Mouse (Mus musculus): ENCODE measurements around the gene Ubqln4. TPM values are rescaled to one million over a fixed set of nuclear protein-coding genes. Genes with fewer than 3 reads are reported as not detected.

The Ubqln4 gene
- 46.3 and 50.0 TPM in 2 replicates for polyA plus RNA-seq (2014; fragmentation: Nextera tagmentation; extraction: Ambion mirVana)

GRCm38 (mm10) chr3:88553525-88553879 is at the start of gene Ubqln4:
Gene Ubqln4 (plus strand): TSS chr3:88553758.
- H3K36me3 ChIP-seq (ENCODE audit: control insufficient read depth, insufficient read depth, low read length) = peaks cover 31% of the 10 kb centered on the region
- peaks cover 13% of the 10 kb centered on the region for H3K4me1 ChIP-seq (ENCODE audit: control insufficient read depth, insufficient read depth, low read length)
- 4% methylated on average over 4 of the region's 37 CpGs for WGBS
- H3K9me3 ChIP-seq (ENCODE audit: control insufficient read depth, low read length) = no peaks in the 10 kb centered on the region
- H3K27ac ChIP-seq (replicated peaks; ENCODE audit: low read depth, low read length) = peak within 1 kb of the TSS; percentile 97
- peak within 1 kb of the TSS; percentile 88 for H3K9ac ChIP-seq (ENCODE audit: low read depth, low read length)
- ATAC-seq (ENCODE audit: low read depth) (peak; percentile 91), DNase-seq (ENCODE audit: low spot score) (peak; percentile 91)
- peak within 1 kb of the TSS; percentile 89 for H3K4me3 ChIP-seq (ENCODE audit: low read depth, low read length)
- peak within 1 kb of the TSS; percentile 86 for H3K4me2 ChIP-seq (ENCODE audit: low read depth, low read length)
- H3K27me3 ChIP-seq (replicated peaks; ENCODE audit: control insufficient read depth, insufficient read depth, low read length) = no peaks in the 10 kb centered on the region

GRCm38 (mm10) chr3:88503881-88504746 is 49.4 kb upstream of the Ubqln4 start:
- DNase-seq (ENCODE audit: low spot score) = peak; percentile 95
- Histone ChIP-seq H3K4me3 (ENCODE audit: low read depth, low read length) (peak overlapping the region; percentile 97), H3K27me3 (replicated peaks; ENCODE audit: control insufficient read depth, insufficient read depth, low read length) (no peaks in the 10 kb centered on the region), H3K9me3 (ENCODE audit: control insufficient read depth, low read length) (no peaks in the 10 kb centered on the region), H3K9ac (ENCODE audit: low read depth, low read length) (peak overlapping the region; percentile 97; the same call in 1 of the 2 replicates), H3K27ac (replicated peaks; ENCODE audit: low read depth, low read length) (peak overlapping the region; percentile 99), H3K36me3 (ENCODE audit: control insufficient read depth, insufficient read depth, low read length) (peaks cover 10% of the 10 kb centered on the region), H3K4me1 (ENCODE audit: control insufficient read depth, insufficient read depth, low read length) (peaks cover 49% of the 10 kb centered on the region), H3K4me2 (ENCODE audit: low read depth, low read length) (peak overlapping the region; percentile 84)
- ATAC-seq (ENCODE audit: low read depth) = peak; percentile 60
- WGBS = 17% methylated on average over 8 of the region's 8 CpGs

- H3K4me1 ChIP-seq (ENCODE audit: control insufficient read depth, insufficient read depth, low read length) = peaks cover 52% of the 10 kb centered on the region
- DNase-seq (ENCODE audit: low spot score) = peak; percentile 89
These were observed 48.5 kb upstream of the Ubqln4 start for GRCm38 (mm10) chr3:88505081-88505480.

GRCm38 (mm10) chr3:88505765-88506164 is 47.8 kb upstream of the Ubqln4 start:
- no peak overlapping the region for H3K4me3 ChIP-seq (ENCODE audit: low read depth, low read length)
- no peaks in the 10 kb centered on the region for H3K27me3 ChIP-seq (replicated peaks; ENCODE audit: control insufficient read depth, insufficient read depth, low read length)
- peaks cover 54% of the 10 kb centered on the region for H3K4me1 ChIP-seq (ENCODE audit: control insufficient read depth, insufficient read depth, low read length)
- peak overlapping the region; percentile 38 for H3K4me2 ChIP-seq (ENCODE audit: low read depth, low read length)
- DNase-seq (ENCODE audit: low spot score) (peak; percentile 92), ATAC-seq (ENCODE audit: low read depth) (no peak)
- H3K27ac ChIP-seq (replicated peaks; ENCODE audit: low read depth, low read length) = peak overlapping the region; percentile 99
- H3K9me3 ChIP-seq (ENCODE audit: control insufficient read depth, low read length) = no peaks in the 10 kb centered on the region
- no peaks in the 10 kb centered on the region for H3K36me3 ChIP-seq (ENCODE audit: control insufficient read depth, insufficient read depth, low read length)
- 20% methylated on average over 7 of the region's 7 CpGs for WGBS
- H3K9ac ChIP-seq (ENCODE audit: low read depth, low read length) = peak overlapping the region; percentile 2; the same call in 1 of the 2 replicates

More at GRCm38 (mm10) chr3:88505081-88505480, 48.5 kb upstream of the Ubqln4 start:
- H3K36me3 ChIP-seq (ENCODE audit: control insufficient read depth, insufficient read depth, low read length) = peaks cover under 1% of the 10 kb centered on the region; the same call in 1 of the 2 replicates
- no peak for ATAC-seq (ENCODE audit: low read depth)
- H3K4me3 ChIP-seq (ENCODE audit: low read depth, low read length) = no peak overlapping the region
- peak overlapping the region; percentile 38 for H3K4me2 ChIP-seq (ENCODE audit: low read depth, low read length)
- H3K27ac ChIP-seq (replicated peaks; ENCODE audit: low read depth, low read length) = peak overlapping the region; percentile 99
- H3K9ac ChIP-seq (ENCODE audit: low read depth, low read length) = no peak overlapping the region
- no peaks in the 10 kb centered on the region for H3K9me3 ChIP-seq (ENCODE audit: control insufficient read depth, low read length)
- H3K27me3 ChIP-seq (replicated peaks; ENCODE audit: control insufficient read depth, insufficient read depth, low read length) = no peaks in the 10 kb centered on the region
- WGBS = 29% methylated on average over 6 of the region's 6 CpGs

GRCm38 (mm10) chr3:88509250-88509649 is 44.3 kb upstream of the Ubqln4 start:
- DNase-seq (ENCODE audit: low spot score) (no peak), ATAC-seq (ENCODE audit: low read depth) (no peak)
- 61% methylated on average over 3 of the region's 3 CpGs for WGBS
- Histone ChIP-seq H3K4me2 (ENCODE audit: low read depth, low read length) (peak overlapping the region; percentile 54), H3K36me3 (ENCODE audit: control insufficient read depth, insufficient read depth, low read length) (no peaks in the 10 kb centered on the region), H3K27me3 (replicated peaks; ENCODE audit: control insufficient read depth, insufficient read depth, low read length) (no peaks in the 10 kb centered on the region), H3K4me1 (ENCODE audit: control insufficient read depth, insufficient read depth, low read length) (peaks cover 67% of the 10 kb centered on the region), H3K27ac (replicated peaks; ENCODE audit: low read depth, low read length) (peak overlapping the region; percentile 95), H3K9me3 (ENCODE audit: control insufficient read depth, low read length) (no peaks in the 10 kb centered on the region), H3K4me3 (ENCODE audit: low read depth, low read length) (peak overlapping the region; percentile 30), H3K9ac (ENCODE audit: low read depth, low read length) (peak overlapping the region; percentile 60; the same call in 1 of the 2 replicates)

GRCm38 (mm10) chr3:88509692-88510420 is 43.7 kb upstream of the Ubqln4 start, which contains the start of gene Lmna:
Gene Lmna (minus strand): TSS chr3:88509956.
- Histone ChIP-seq H3K4me2 (ENCODE audit: low read depth, low read length) (peak within 1 kb of the TSS; percentile 54), H3K27me3 (replicated peaks; ENCODE audit: control insufficient read depth, insufficient read depth, low read length) (no peaks in the 10 kb centered on the region), H3K4me3 (ENCODE audit: low read depth, low read length) (peak within 1 kb of the TSS; percentile 30), H3K27ac (replicated peaks; ENCODE audit: low read depth, low read length) (peak within 1 kb of the TSS; percentile 95), H3K9me3 (ENCODE audit: control insufficient read depth, low read length) (no peaks in the 10 kb centered on the region), H3K9ac (ENCODE audit: low read depth, low read length) (peak within 1 kb of the TSS; percentile 60), H3K36me3 (ENCODE audit: control insufficient read depth, insufficient read depth, low read length) (no peaks in the 10 kb centered on the region), H3K4me1 (ENCODE audit: control insufficient read depth, insufficient read depth, low read length) (peaks cover 67% of the 10 kb centered on the region)
- DNase-seq (ENCODE audit: low spot score) (peak; percentile 97), ATAC-seq (ENCODE audit: low read depth) (peak; percentile 94)
- WGBS = 2% methylated on average over 31 of the region's 31 CpGs

- 47% methylated on average over 13 of the region's 13 CpGs for WGBS
- Histone ChIP-seq H3K27me3 (replicated peaks; ENCODE audit: control insufficient read depth, insufficient read depth, low read length) (no peaks in the 10 kb centered on the region), H3K9me3 (ENCODE audit: control insufficient read depth, low read length) (no peaks in the 10 kb centered on the region), H3K9ac (ENCODE audit: low read depth, low read length) (peak overlapping the region; percentile 60), H3K4me2 (ENCODE audit: low read depth, low read length) (peak overlapping the region; percentile 54), H3K4me3 (ENCODE audit: low read depth, low read length) (peak overlapping the region; percentile 30), H3K36me3 (ENCODE audit: control insufficient read depth, insufficient read depth, low read length) (no peaks in the 10 kb centered on the region), H3K4me1 (ENCODE audit: control insufficient read depth, insufficient read depth, low read length) (peaks cover 61% of the 10 kb centered on the region), H3K27ac (replicated peaks; ENCODE audit: low read depth, low read length) (peak overlapping the region; percentile 95)
- no peak for ATAC-seq (ENCODE audit: low read depth)
- DNase-seq (ENCODE audit: low spot score) = no peak
These were observed 42.9 kb upstream of the Ubqln4 start for GRCm38 (mm10) chr3:88510421-88511289.

- 70% methylated on average over 4 of the region's 4 CpGs for WGBS
- H3K4me3 ChIP-seq (ENCODE audit: low read depth, low read length) = no peak overlapping the region
- peak overlapping the region; percentile 31; the same call in 1 of the 2 replicates for H3K4me2 ChIP-seq (ENCODE audit: low read depth, low read length)
- no peaks in the 10 kb centered on the region for H3K27me3 ChIP-seq (replicated peaks; ENCODE audit: control insufficient read depth, insufficient read depth, low read length)
- peak overlapping the region; percentile 6; the same call in 1 of the 2 replicates for H3K9ac ChIP-seq (ENCODE audit: low read depth, low read length)
- H3K27ac ChIP-seq (replicated peaks; ENCODE audit: low read depth, low read length) = peak overlapping the region; percentile 86
- peaks cover 52% of the 10 kb centered on the region for H3K4me1 ChIP-seq (ENCODE audit: control insufficient read depth, insufficient read depth, low read length)
- ATAC-seq (ENCODE audit: low read depth) (no peak), DNase-seq (ENCODE audit: low spot score) (no peak)
- no peaks in the 10 kb centered on the region for H3K36me3 ChIP-seq (ENCODE audit: control insufficient read depth, insufficient read depth, low read length)
- no peaks in the 10 kb centered on the region for H3K9me3 ChIP-seq (ENCODE audit: control insufficient read depth, low read length)
These were observed 42.0 kb upstream of the Ubqln4 start for GRCm38 (mm10) chr3:88511559-88511958.
